In the genomic region with DNA sequence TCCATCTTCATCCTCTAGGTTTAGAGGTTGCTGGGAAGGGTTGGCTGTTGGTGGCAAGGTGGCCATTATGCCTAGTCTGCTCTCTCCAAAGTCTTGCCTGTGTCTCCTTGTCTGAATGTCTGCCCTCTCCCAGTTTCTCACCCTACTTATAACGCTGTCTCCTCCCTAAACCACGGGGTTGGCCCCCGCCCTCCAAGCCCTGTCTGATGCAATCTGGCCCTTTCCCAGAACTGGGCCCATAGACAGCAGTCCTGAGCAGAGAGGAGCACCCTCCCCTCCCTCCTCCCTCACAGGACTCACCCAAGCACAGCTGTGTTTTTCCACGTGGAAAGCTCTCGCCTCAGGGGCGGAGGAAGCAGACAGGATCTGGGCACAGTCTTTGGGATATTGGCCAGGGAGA, we compare ENCODE assay signal across 8 mouse cellular contexts. TPM values are rescaled to one million over a fixed set of nuclear protein-coding genes. Genes with fewer than 3 reads are reported as not detected.
DNase-seq lines count a peak whose midpoint lies in the region; ATAC-seq lines count a peak whose summit lies in the region.

No protein-coding gene starts in this region.

- H3K9me3 ChIP-seq in hindbrain, embryonic 10.5 days: no peaks in the 10 kb centered on the region
- no peaks in the 10 kb centered on the region for H3K9me3 ChIP-seq in hindbrain, embryonic 12.5 days (replicated peaks)
- H3K9me3 ChIP-seq in liver, embryonic 16.5 days (replicated peaks; ENCODE audit: control insufficient read depth, low read length): no peaks in the 10 kb centered on the region

- H3K9ac ChIP-seq in hindbrain, embryonic 12.5 days: no peak overlapping the region
- H3K9ac ChIP-seq in liver, embryonic 16.5 days (ENCODE audit: low read depth, low read length): no peak overlapping the region

- no peaks in the 10 kb centered on the region for H3K27me3 ChIP-seq in hindbrain, embryonic 10.5 days (ENCODE audit: insufficient read depth, poor library complexity, severe bottlenecking)
- no peaks in the 10 kb centered on the region for H3K27me3 ChIP-seq in hindbrain, embryonic 12.5 days
- no peaks in the 10 kb centered on the region for H3K27me3 ChIP-seq in liver, embryonic 16.5 days (ENCODE audit: control insufficient read depth, insufficient read depth, low read depth, low read length)

- no peak for DNase-seq in hindbrain, embryonic 10.5 days (ENCODE audit: low spot score)
- peak; percentile 90 to 91 for DNase-seq in heart, adult 9 months (ENCODE audit: low spot score in 2 of 2)
- DNase-seq in kidney, postnatal 14 days: peak; percentile 80
- peak; percentile 51 to 72 for DNase-seq in right cerebral cortex, postnatal 10 days (ENCODE audit: low spot score in 2 of 2)
- DNase-seq in embryo, embryonic 9.5 days (ENCODE audit: extremely low spot score): no peak

- peak overlapping the region; percentile 64; the same call in 1 of the 2 replicates for H3K27ac ChIP-seq in hindbrain, embryonic 10.5 days
- no peak overlapping the region for H3K27ac ChIP-seq in hindbrain, embryonic 12.5 days
- H3K27ac ChIP-seq in brown adipose tissue, adult 24 weeks (replicated peaks; ENCODE audit: low read depth, low read length): peak overlapping the region; percentile 91
- no peak overlapping the region for H3K27ac ChIP-seq in liver, embryonic 16.5 days (ENCODE audit: low read length)

- H3K4me3 ChIP-seq in hindbrain, embryonic 10.5 days: no peak overlapping the region
- H3K4me3 ChIP-seq in hindbrain, embryonic 12.5 days: no peak overlapping the region
- H3K4me3 ChIP-seq in brown adipose tissue, adult 24 weeks (ENCODE audit: insufficient read depth, low read depth, low read length): peak overlapping the region; percentile 66
- H3K4me3 ChIP-seq in liver, embryonic 16.5 days (ENCODE audit: low read depth, low read length): peak overlapping the region; percentile 18; the same call in 1 of the 2 replicates

- peaks cover 15% of the 10 kb centered on the region for H3K4me1 ChIP-seq in hindbrain, embryonic 10.5 days (replicated peaks)
- 0 out of 2 replicates have a peak, but pooled peaks cover 4% of the 10 kb centered on the region for H3K4me1 ChIP-seq in hindbrain, embryonic 12.5 days
- peaks cover 15% of the 10 kb centered on the region for H3K4me1 ChIP-seq in brown adipose tissue, adult 24 weeks (ENCODE audit: control insufficient read depth, insufficient read depth, insufficient read length, low read length)
- H3K4me1 ChIP-seq in liver, embryonic 16.5 days (ENCODE audit: control insufficient read depth, low read depth, low read length): peaks cover 25% of the 10 kb centered on the region

- no peaks in the 10 kb centered on the region for H3K36me3 ChIP-seq in hindbrain, embryonic 10.5 days
- no peaks in the 10 kb centered on the region for H3K36me3 ChIP-seq in hindbrain, embryonic 12.5 days
- H3K36me3 ChIP-seq in liver, embryonic 16.5 days (ENCODE audit: control insufficient read depth, insufficient read depth): no peaks in the 10 kb centered on the region

- WGBS in hindbrain, embryonic 10.5 days: 63% methylated on average over 6 of the region's 6 CpGs
- WGBS in hindbrain, embryonic 12.5 days: 62% methylated on average over 6 of the region's 6 CpGs
- WGBS in liver, embryonic 16.5 days (ENCODE audit: insufficient replicate concordance): 10% methylated on average over 6 of the region's 6 CpGs

- no peak for ATAC-seq in hindbrain, embryonic 12.5 days (ENCODE audit: low FRiP score)
- ATAC-seq in liver, embryonic 16.5 days (ENCODE audit: low read depth): peak; percentile 88

- H3K4me2 ChIP-seq in hindbrain, embryonic 12.5 days (replicated peaks): no peak overlapping the region
- peak overlapping the region; percentile 17; the same call in 1 of the 2 replicates for H3K4me2 ChIP-seq in liver, embryonic 16.5 days (ENCODE audit: low read depth, low read length)

RNA-seq across cellular contexts. Expression of gene Nupr1, which starts 5.3 kb away (rescaled TPM):
- polyA plus RNA-seq in hindbrain, embryonic 10.5 days (2016; fragmentation: Nextera tagmentation; extraction: Ambion mirVana): 1.4 and 2.7 TPM in 2 replicates
- polyA plus RNA-seq in hindbrain, embryonic 12.5 days (2016; fragmentation: Nextera tagmentation; extraction: Ambion mirVana): 2.8 and 3.8 TPM in 2 replicates
- 89.5 and 149 TPM in 2 replicates for polyA plus RNA-seq in brown adipose tissue, adult 24 weeks (2012; ENCODE audit: insufficient read depth, insufficient read length, missing spikeins)
- polyA plus RNA-seq in liver, embryonic 16.5 days (2015; fragmentation: Nextera tagmentation; extraction: Ambion mirVana): 4.2 and 5.8 TPM in 2 replicates

RNA-seq across cellular contexts. Expression of gene Sgf29, which starts 23.7 kb away (rescaled TPM):
- polyA plus RNA-seq in hindbrain, embryonic 10.5 days (2016; fragmentation: Nextera tagmentation; extraction: Ambion mirVana): 57.6 and 62.7 TPM in 2 replicates
- 27.3 and 40.6 TPM in 2 replicates for polyA plus RNA-seq in hindbrain, embryonic 12.5 days (2016; fragmentation: Nextera tagmentation; extraction: Ambion mirVana)
- 18.3 and 20.6 TPM in 2 replicates for polyA plus RNA-seq in brown adipose tissue, adult 24 weeks (2012; ENCODE audit: insufficient read depth, insufficient read length, missing spikeins)
- polyA plus RNA-seq in liver, embryonic 16.5 days (2015; fragmentation: Nextera tagmentation; extraction: Ambion mirVana): 20.8 and 28.6 TPM in 2 replicates

RNA-seq across cellular contexts. Expression of gene Il27, which starts 30.6 kb away (rescaled TPM):
- polyA plus RNA-seq in hindbrain, embryonic 10.5 days (2016; fragmentation: Nextera tagmentation; extraction: Ambion mirVana): not detected in 2 replicates
- not detected in 2 replicates for polyA plus RNA-seq in hindbrain, embryonic 12.5 days (2016; fragmentation: Nextera tagmentation; extraction: Ambion mirVana)
- polyA plus RNA-seq in brown adipose tissue, adult 24 weeks (2012; ENCODE audit: insufficient read depth, insufficient read length, missing spikeins): not detected in 2 replicates
- polyA plus RNA-seq in liver, embryonic 16.5 days (2015; fragmentation: Nextera tagmentation; extraction: Ambion mirVana): 0.09 and 0.27 TPM in 2 replicates

RNA-seq across cellular contexts. Expression of gene Cln3, which starts 39.8 kb away (rescaled TPM):
- 27.3 and 29.9 TPM in 2 replicates for polyA plus RNA-seq in hindbrain, embryonic 10.5 days (2016; fragmentation: Nextera tagmentation; extraction: Ambion mirVana)
- polyA plus RNA-seq in hindbrain, embryonic 12.5 days (2016; fragmentation: Nextera tagmentation; extraction: Ambion mirVana): 31.7 and 33.7 TPM in 2 replicates
- 16.1 and 18.9 TPM in 2 replicates for polyA plus RNA-seq in brown adipose tissue, adult 24 weeks (2012; ENCODE audit: insufficient read depth, insufficient read length, missing spikeins)
- 11.7 and 11.9 TPM in 2 replicates for polyA plus RNA-seq in liver, embryonic 16.5 days (2015; fragmentation: Nextera tagmentation; extraction: Ambion mirVana)

RNA-seq across cellular contexts. Expression of gene Apobr, which starts 40.6 kb away (rescaled TPM):
- polyA plus RNA-seq in hindbrain, embryonic 10.5 days (2016; fragmentation: Nextera tagmentation; extraction: Ambion mirVana): 0.47 TPM in 2 replicates
- polyA plus RNA-seq in hindbrain, embryonic 12.5 days (2016; fragmentation: Nextera tagmentation; extraction: Ambion mirVana): 0.39 and 0.43 TPM in 2 replicates
- 5.8 and 12.6 TPM in 2 replicates for polyA plus RNA-seq in brown adipose tissue, adult 24 weeks (2012; ENCODE audit: insufficient read depth, insufficient read length, missing spikeins)
- 2.3 and 2.4 TPM in 2 replicates for polyA plus RNA-seq in liver, embryonic 16.5 days (2015; fragmentation: Nextera tagmentation; extraction: Ambion mirVana)

Comparison
In these comparisons a context has a peak if more than half of its experiments do, and no peak if none do; other contexts are left out.
1. H3K27ac ChIP-seq: peak in hindbrain, embryonic 10.5 days (single experiment) and brown adipose tissue, adult 24 weeks (single experiment); none in hindbrain, embryonic 12.5 days (single experiment) and liver, embryonic 16.5 days (single experiment).
2. DNase-seq: peak in heart, adult 9 months (2 of 2), kidney, postnatal 14 days (single experiment) and right cerebral cortex, postnatal 10 days (2 of 2); none in hindbrain, embryonic 10.5 days (single experiment) and embryo, embryonic 9.5 days (single experiment).
3. H3K4me3 ChIP-seq: peak in brown adipose tissue, adult 24 weeks (single experiment) and liver, embryonic 16.5 days (single experiment); none in hindbrain, embryonic 10.5 days (single experiment) and hindbrain, embryonic 12.5 days (single experiment).
4. RNA of gene Nupr1, which starts 5.3 kb away (polyA plus RNA-seq): 89.5 to 149 TPM in brown adipose tissue, adult 24 weeks; 4.2 to 5.8 TPM in liver, embryonic 16.5 days, 2.8 to 3.8 TPM in hindbrain, embryonic 12.5 days and 1.4 to 2.7 TPM in hindbrain, embryonic 10.5 days; every median in the first group is over 10 times any median in the second.